Mouse (Mus musculus) testis, postnatal 10 days (tissue): Measurements from ENCODE around the gene Pcgf2.
"Not testable (repeated sequence)": the region's sequence is repeated elsewhere in the genome, so short reads cannot be mapped to it uniquely, and the experiment has no call there.

Experiments
- DNase-seq: peaks from one replicate; pipeline ENCODE4 v3.0.0; 2021; ENCODE audit warnings: low spot score

Gene Pcgf2

GRCm38 (mm10) chr11:97650341-97650740 lies 50.0 kb downstream of the Pcgf2 start:
- no peak for DNase-seq

- not testable (repeated sequence) for DNase-seq
Observed at GRCm38 (mm10) chr11:97648541-97648940, 51.8 kb downstream of the Pcgf2 start.

GRCm38 (mm10) chr11:97644834-97645233 lies 55.5 kb downstream of the Pcgf2 start:
- DNase-seq: peak; percentile 84

- DNase-seq: no peak
Observed at GRCm38 (mm10) chr11:97643380-97644055, 56.8 kb downstream of the Pcgf2 start.

GRCm38 (mm10) chr11:97642746-97643145 lies 57.6 kb downstream of the Pcgf2 start:
- DNase-seq: no peak

GRCm38 (mm10) chr11:97641668-97642067 lies 58.6 kb downstream of the Pcgf2 start:
- no peak for DNase-seq
